Mouse (Mus musculus): ENCODE measurements around the gene Fam57a.

GRCm38 (mm10) chr11:76246439-76246838, 67.0 kb downstream of the Fam57a start:
- no peak for TF ChIP-seq CTCF (IDR thresholded peaks at IDR 0.05; ENCODE audit: extremely low read depth, insufficient read length, insufficient replicate concordance, low read depth, low read length)
- no peak for TF ChIP-seq POLR2A (IDR thresholded peaks at IDR 0.05; ENCODE audit: low read depth, low read length)
